Mouse (Mus musculus) thymus, adult 2 months (tissue): ENCODE measurements around the gene Arhgap25.

ENCODE experiments used
- CTCF ChIP-seq: fragments of 200-500 bp; IDR thresholded peaks from 2 replicates; pipeline ENCODE4 v1.5.1; 2012; ENCODE audit warnings: mild to moderate bottlenecking, control low read depth, low read length, moderate library complexity, borderline replicate concordance; ENCODE audit not compliant: control insufficient read depth, poor library complexity, insufficient read depth; ENCODE audit errors: extremely low read depth
- POLR2A ChIP-seq: fragments of 200-500 bp; IDR thresholded peaks from 2 replicates; pipeline ENCODE4 v1.6.1; 2012; ENCODE audit warnings: mild to moderate bottlenecking, low read length, control low read depth, moderate library complexity; ENCODE audit not compliant: control insufficient read depth, poor library complexity, insufficient read depth; ENCODE audit errors: extremely low read depth

DNA sequence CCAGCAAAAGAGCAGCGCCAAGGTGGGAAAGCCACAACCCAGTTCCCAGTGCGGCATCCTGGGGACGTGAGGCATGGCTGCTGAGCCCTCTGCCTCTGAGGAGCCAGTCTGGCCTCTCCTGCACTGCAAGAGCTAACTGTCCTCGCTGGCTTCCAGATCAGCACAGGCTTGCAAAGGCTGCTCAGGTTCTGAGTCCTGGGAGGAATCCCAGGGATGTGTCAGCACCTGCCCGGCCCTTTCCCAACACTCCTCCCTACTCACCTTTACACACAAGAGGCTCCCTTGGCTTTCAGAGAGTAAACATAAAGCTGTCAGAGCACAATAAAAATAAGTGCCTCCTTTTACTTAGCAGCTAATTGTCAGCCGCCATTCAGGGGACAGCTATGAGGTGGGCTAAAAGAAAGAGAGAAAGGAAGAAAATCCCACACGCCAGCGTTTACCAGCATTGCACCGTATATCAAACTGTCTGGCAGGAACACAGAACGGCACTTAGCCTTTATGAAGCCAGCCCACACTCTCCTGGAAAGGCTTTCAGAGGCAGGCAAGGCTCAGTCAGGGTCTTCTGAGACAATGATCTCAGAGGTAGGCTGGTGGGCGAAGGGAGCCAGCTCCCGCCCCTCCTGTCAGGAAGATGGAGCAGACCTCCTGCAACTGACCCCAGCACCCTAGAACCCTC, 49.7 kb downstream of the Arhgap25 start:
- TF ChIP-seq POLR2A (no peak), CTCF (no peak)
